Mouse (Mus musculus) cerebellum, adult 11 months (tissue): ENCODE results near the gene Gm3264.
"Not testable (repeated sequence)": the region's sequence is repeated elsewhere in the genome, so short reads cannot be mapped to it uniquely, and the experiment has no call there.

Experiments used
- DNase-seq: peaks from one replicate; pipeline ENCODE4 v3.0.0; 2022

Gm3264 gene

DNA sequence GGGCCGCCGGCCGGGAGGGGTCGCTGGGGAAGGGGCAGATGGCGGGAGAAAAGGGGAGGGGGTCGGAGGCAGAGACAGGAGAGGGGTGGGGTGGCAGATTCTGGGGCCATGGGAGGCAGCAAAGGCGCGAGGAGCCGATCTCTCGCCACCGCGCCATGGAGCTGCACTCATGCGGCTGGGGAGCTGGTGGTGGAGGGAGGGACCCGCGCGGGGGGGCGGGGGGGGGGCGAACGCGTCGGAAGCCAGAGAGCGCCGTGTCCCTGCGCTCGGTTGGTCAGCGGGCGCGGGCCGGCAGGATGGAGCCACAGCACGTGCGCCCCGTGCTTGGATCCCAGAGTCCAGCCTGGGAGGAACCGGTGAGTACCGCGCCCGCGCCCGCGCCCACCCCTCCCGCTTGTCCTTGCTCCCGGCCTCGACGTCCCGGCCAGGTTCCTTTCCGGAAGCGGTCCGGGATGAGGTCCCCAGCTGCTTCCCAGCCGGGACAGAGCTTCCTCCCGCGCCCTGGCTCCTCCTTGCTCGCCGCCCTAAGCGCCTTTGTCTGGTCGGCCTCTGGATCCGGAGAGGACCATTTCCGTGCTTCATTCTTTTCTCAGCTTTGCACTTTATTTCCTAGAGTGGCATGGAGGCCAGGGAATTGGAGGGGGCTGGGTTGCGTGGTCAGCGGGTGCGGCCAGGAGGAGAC lies at the start of gene Gm3264:
TSS of gene Gm3264 (plus strand) at position 278 of the 682 bp plus-strand sequence.
- not testable (repeated sequence) for DNase-seq

DNA sequence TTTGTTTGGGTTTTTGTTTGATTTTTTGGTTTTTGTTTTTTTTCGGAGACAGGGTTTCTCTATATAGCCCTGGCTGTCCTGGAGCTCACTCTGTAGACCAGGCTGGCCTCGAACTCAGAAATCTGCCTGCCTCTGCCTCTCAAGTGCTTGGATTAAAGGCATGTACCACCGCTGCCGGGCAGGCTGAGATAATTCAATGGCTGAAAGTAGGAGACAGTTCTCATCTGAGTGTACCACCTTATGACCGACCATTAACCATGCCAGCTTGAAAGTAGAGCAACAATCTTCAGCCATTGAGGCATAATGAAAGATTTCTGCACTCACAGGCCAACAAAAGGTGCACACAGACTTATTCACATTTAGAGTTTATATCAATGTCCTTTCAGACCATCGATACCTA lies 49.0 kb upstream of the Gm3264 start:
- not testable (repeated sequence) for DNase-seq

GRCm38 (mm10) chr14:4821950-4822349 lies 33.4 kb upstream of the Gm3264 start:
- not testable (repeated sequence) for DNase-seq

DNA sequence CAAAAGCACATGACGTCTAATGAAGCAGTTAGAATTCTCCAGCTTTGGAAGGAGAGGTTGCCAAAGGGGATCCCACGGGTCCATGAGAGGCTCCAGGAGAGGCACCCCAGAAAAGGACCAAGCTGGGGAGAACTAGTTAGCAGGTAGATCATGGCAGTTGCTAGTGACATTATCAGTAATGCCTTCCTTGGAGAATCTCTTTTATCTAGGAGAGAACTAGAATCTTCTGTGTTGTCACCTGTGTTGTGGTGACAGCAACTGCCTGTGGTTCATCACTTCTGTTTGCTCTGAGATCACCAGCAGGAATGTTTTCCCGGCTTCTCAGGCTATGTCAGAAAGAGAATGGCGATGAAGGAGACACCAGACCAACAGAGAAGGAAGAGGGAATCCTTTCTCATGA lies 17.6 kb upstream of the Gm3264 start, which contains the start of gene Gm3269:
TSS of gene Gm3269 (plus strand) at position 301 of the 400 bp plus-strand sequence.
- DNase-seq = not testable (repeated sequence)

- not testable (repeated sequence) for DNase-seq
Measured at GRCm38 (mm10) chr14:4892116-4892515, 36.7 kb downstream of the Gm3264 start, which contains the start of gene Gm3278. TSS of gene Gm3278 (plus strand) at chr14:4892416.
